Mouse (Mus musculus) heart, embryonic 11.5 days (tissue): ENCODE measurements around the gene Adora1. TPM values are rescaled to one million over a fixed set of nuclear protein-coding genes. Genes with fewer than 3 reads are reported as not detected.
A peak's percentile ranks its signal among the peaks of the same experiment; 100 is the strongest.

Source experiments
- ATAC-seq: fragments of 200-750 bp; cut with Nextera tagmentation; replicated peaks from 2 replicates; pipeline ENCODE4 v1.8.0; 2017; ENCODE audit warnings: moderate library complexity; ENCODE audit not compliant: insufficient number of reproducible peaks, low FRiP score, low TSS enrichment
- H3K27ac ChIP-seq: fragments of 300-500 bp; sonication (generic); 2 replicates; pipeline ENCODE4 v1.5.1; 2014; ENCODE audit warnings: mild to moderate bottlenecking, low read depth, low read length
- H3K27me3 ChIP-seq: fragments of 300-500 bp; sonication (generic); 2 replicates; pipeline ENCODE4 v1.6.1; 2014; ENCODE audit warnings: mild to moderate bottlenecking, low read length, mixed read lengths; ENCODE audit not compliant: control insufficient read depth, insufficient read depth
- H3K36me3 ChIP-seq: fragments of 300-500 bp; sonication (generic); 2 replicates; pipeline ENCODE4 v1.6.1; 2014; ENCODE audit warnings: mild to moderate bottlenecking, low read length, moderate library complexity, mixed read lengths; ENCODE audit not compliant: control insufficient read depth, insufficient read depth
- H3K4me1 ChIP-seq: fragments of 300-500 bp; sonication (generic); 2 replicates; pipeline ENCODE4 v1.6.1; 2014; ENCODE audit warnings: low read length; ENCODE audit not compliant: control insufficient read depth, insufficient read depth
- H3K4me2 ChIP-seq: fragments of 300-500 bp; sonication (generic); 2 replicates; pipeline ENCODE4 v1.6.1; 2014; ENCODE audit warnings: mild to moderate bottlenecking, moderate library complexity
- H3K4me3 ChIP-seq: fragments of 300-500 bp; sonication (generic); 2 replicates; pipeline ENCODE4 v1.5.1; 2014; ENCODE audit warnings: low read depth, low read length
- H3K9ac ChIP-seq: fragments of 300-500 bp; sonication (generic); 2 replicates; pipeline ENCODE4 v1.6.1; 2014; ENCODE audit warnings: mild to moderate bottlenecking, low read depth, low read length, moderate library complexity
- H3K9me3 ChIP-seq: fragments of 300-500 bp; sonication (generic); replicated peaks from 2 replicates; pipeline ENCODE4 v1.6.1; 2016; ENCODE audit warnings: low read length; ENCODE audit not compliant: control insufficient read depth
- WGBS: fragments of 180-500 bp; shearing (Covaris S2); extraction: QIAGEN DNeasy Blood & Tissue Kit; methylation state at CpG from one replicate; pipeline ENCODE4 v1.1.7; 2014; ENCODE audit not compliant: insufficient replicate concordance; 5-methylcytosine and 5-hydroxymethylcytosine counted together
- polyA plus RNA-seq: library from polyadenylated mRNA; unstranded; fragments of >200 nt; fragmentation: Nextera tagmentation; extraction: Ambion mirVana; gene quantifications from 2 replicates; pipeline ENCODE4 v1.2.1, GENCODE M21; 2014

The Adora1 gene
- polyA plus RNA-seq, 1 experiment from 2014 or later = 4.4 TPM

- Histone ChIP-seq H3K36me3 (no peaks in the 10 kb centered on the region), H3K9me3 (no peaks in the 10 kb centered on the region), H3K27me3 (no peaks in the 10 kb centered on the region), H3K4me1 (peaks cover 3% of the 10 kb centered on the region; the same call in 1 of the 2 replicates), H3K4me2 (peak overlapping the region; percentile 4; the same call in 1 of the 2 replicates), H3K27ac (no peak overlapping the region), H3K4me3 (no peak overlapping the region), H3K9ac (no peak overlapping the region)
- 35% methylated on average over 14 of the region's 14 CpGs for WGBS
- no peak for ATAC-seq
Observed at GRCm38 (mm10) chr1:134167416-134168305, 67.6 kb downstream of the Adora1 start.

- Histone ChIP-seq H3K27ac (no peak overlapping the region), H3K4me2 (no peak overlapping the region), H3K4me1 (peaks cover 3% of the 10 kb centered on the region; the same call in 1 of the 2 replicates), H3K36me3 (no peaks in the 10 kb centered on the region), H3K9me3 (no peaks in the 10 kb centered on the region), H3K4me3 (no peak overlapping the region), H3K9ac (no peak overlapping the region), H3K27me3 (no peaks in the 10 kb centered on the region)
- no peak for ATAC-seq
- 86% methylated on average over 3 of the region's 3 CpGs for WGBS
Observed at GRCm38 (mm10) chr1:134166547-134166946, 68.7 kb downstream of the Adora1 start.

- Histone ChIP-seq H3K9ac (no peak overlapping the region), H3K4me2 (no peak overlapping the region), H3K4me1 (peaks cover 3% of the 10 kb centered on the region; the same call in 1 of the 2 replicates), H3K9me3 (no peaks in the 10 kb centered on the region), H3K4me3 (no peak overlapping the region), H3K27me3 (no peaks in the 10 kb centered on the region), H3K27ac (no peak overlapping the region), H3K36me3 (no peaks in the 10 kb centered on the region)
- WGBS = 60% methylated on average over 4 of the region's 4 CpGs
- no peak for ATAC-seq
Observed at GRCm38 (mm10) chr1:134164454-134164853, 70.8 kb downstream of the Adora1 start.

- peaks cover 3% of the 10 kb centered on the region; the same call in 1 of the 2 replicates for H3K4me1 ChIP-seq
- H3K27me3 ChIP-seq = no peaks in the 10 kb centered on the region
- no peak overlapping the region for H3K4me3 ChIP-seq
- H3K36me3 ChIP-seq = no peaks in the 10 kb centered on the region
- no peak for ATAC-seq
- no peaks in the 10 kb centered on the region for H3K9me3 ChIP-seq
- no peak overlapping the region for H3K4me2 ChIP-seq
- no peak overlapping the region for H3K9ac ChIP-seq
- 86% methylated on average over 7 of the region's 7 CpGs for WGBS
- H3K27ac ChIP-seq = no peak overlapping the region
Observed at GRCm38 (mm10) chr1:134163476-134163875, 71.8 kb downstream of the Adora1 start.

- Histone ChIP-seq H3K9me3 (no peaks in the 10 kb centered on the region), H3K27ac (no peak overlapping the region), H3K9ac (no peak overlapping the region), H3K4me3 (no peak overlapping the region), H3K4me1 (peaks cover 2% of the 10 kb centered on the region; the same call in 1 of the 2 replicates), H3K36me3 (no peaks in the 10 kb centered on the region), H3K27me3 (no peaks in the 10 kb centered on the region), H3K4me2 (no peak overlapping the region)
- WGBS = 77% methylated on average over 6 of the region's 6 CpGs
- no peak for ATAC-seq
Observed at GRCm38 (mm10) chr1:134162510-134163225, 72.6 kb downstream of the Adora1 start.

- Histone ChIP-seq H3K9me3 (no peaks in the 10 kb centered on the region), H3K9ac (no peak overlapping the region), H3K36me3 (no peaks in the 10 kb centered on the region), H3K4me2 (no peak overlapping the region), H3K27ac (no peak overlapping the region; the same call in 1 of the 2 replicates), H3K4me3 (no peak overlapping the region), H3K27me3 (no peaks in the 10 kb centered on the region), H3K4me1 (no peaks in the 10 kb centered on the region)
- no peak for ATAC-seq
- WGBS = 76% methylated on average over 6 of the region's 6 CpGs
Observed at GRCm38 (mm10) chr1:134161399-134161798, 73.8 kb downstream of the Adora1 start.

GRCm38 (mm10) chr1:134160404-134160803, 74.8 kb downstream of the Adora1 start:
- no peak overlapping the region for H3K9ac ChIP-seq
- H3K9me3 ChIP-seq = no peaks in the 10 kb centered on the region
- no peaks in the 10 kb centered on the region for H3K4me1 ChIP-seq
- no peak overlapping the region for H3K4me2 ChIP-seq
- no peak overlapping the region for H3K27ac ChIP-seq
- no peak for ATAC-seq
- no peak overlapping the region for H3K4me3 ChIP-seq
- H3K36me3 ChIP-seq = no peaks in the 10 kb centered on the region
- 86% methylated on average over 3 of the region's 3 CpGs for WGBS
- H3K27me3 ChIP-seq = no peaks in the 10 kb centered on the region

GRCm38 (mm10) chr1:134154655-134155054, 80.6 kb downstream of the Adora1 start:
- Histone ChIP-seq H3K9ac (no peak overlapping the region), H3K9me3 (peaks cover 3% of the 10 kb centered on the region; the same call in 1 of the 2 replicates), H3K4me3 (no peak overlapping the region), H3K4me1 (peaks cover 6% of the 10 kb centered on the region), H3K4me2 (no peak overlapping the region), H3K27me3 (no peaks in the 10 kb centered on the region), H3K27ac (no peak overlapping the region), H3K36me3 (no peaks in the 10 kb centered on the region)
- ATAC-seq = no peak
- 58% methylated on average over 3 of the region's 3 CpGs for WGBS
